Comparison of ENCODE assay signal across 16 mouse cellular contexts in the genomic region with DNA sequence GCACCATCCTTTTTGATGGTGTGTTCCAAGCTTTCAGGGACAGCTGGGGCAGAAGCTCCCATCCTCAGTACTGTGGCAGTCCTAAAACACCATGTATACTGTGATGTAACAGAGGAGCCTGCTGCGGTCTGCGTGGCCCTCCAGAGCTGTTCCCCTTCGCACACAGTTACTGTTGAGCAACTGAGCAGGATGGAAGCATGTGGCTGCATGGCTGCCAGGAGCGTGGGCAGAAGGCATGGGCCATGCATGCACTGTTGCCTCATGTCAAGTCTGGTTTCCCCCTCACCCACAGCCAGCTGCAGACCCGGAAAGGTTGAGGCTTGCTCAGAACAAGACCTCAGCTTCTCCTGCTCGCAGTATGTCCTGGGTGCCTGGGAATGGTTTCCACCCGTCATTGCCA. TPM values are rescaled to one million over a fixed set of nuclear protein-coding genes. Genes with fewer than 3 reads are reported as not detected.
DNase-seq lines count a peak whose midpoint lies in the region; ATAC-seq and TF ChIP-seq lines count a peak whose summit lies in the region.
"Had no signal": no experiment of that assay in that cellular context is flagged by ENCODE, and none has a peak within 500 bp of the region (broad histone marks: within the 10 kb centered on the region; RNA-seq: fewer than 3 reads in every experiment).

No protein-coding gene starts in this region.

- no peaks in the 10 kb centered on the region for H3K36me3 ChIP-seq in midbrain, embryonic 15.5 days (replicated peaks)
- H3K36me3 ChIP-seq in heart, embryonic 12.5 days = no peaks in the 10 kb centered on the region
- H3K36me3 ChIP-seq: heart, embryonic 15.5 days; limb, embryonic 15.5 days; midbrain, embryonic 12.5 days had no signal

- peak; percentile 92 for ATAC-seq in granulocyte monocyte progenitor cell, adult 5-6 weeks (replicated peaks; ENCODE audit: poor library complexity, severe bottlenecking)
- no peak for ATAC-seq in midbrain, embryonic 15.5 days (replicated peaks)
- no peak for ATAC-seq in heart, embryonic 12.5 days (ENCODE audit: insufficient number of reproducible peaks, low FRiP score)
- ATAC-seq: inflammation-experienced regulatory T-cells, adult 6 months had no signal

- H3K9me3 ChIP-seq in midbrain, embryonic 15.5 days = no peaks in the 10 kb centered on the region
- no peaks in the 10 kb centered on the region for H3K9me3 ChIP-seq in heart, embryonic 12.5 days (replicated peaks)
- H3K9me3 ChIP-seq: forebrain, embryonic 12.5 days; heart, embryonic 15.5 days; limb, embryonic 15.5 days; midbrain, embryonic 12.5 days had no signal

- H3K27ac ChIP-seq in midbrain, embryonic 15.5 days = no peak overlapping the region
- H3K27ac ChIP-seq in heart, embryonic 12.5 days (ENCODE audit: poor library complexity, severe bottlenecking) = no peak overlapping the region
- H3K27ac ChIP-seq: forebrain, embryonic 12.5 days; heart, embryonic 15.5 days; limb, embryonic 15.5 days; midbrain, embryonic 12.5 days had no signal

- DNase-seq in lung, postnatal 25 days (ENCODE audit: low spot score) = peak; percentile 33
- DNase-seq in lung, adult 2 months = no peak
- DNase-seq in layer of hippocampus, postnatal 25 days (ENCODE audit: extremely low spot score in 1 of 2, low spot score in 1 of 2) = peak; percentile 20 to 22
- peak; percentile 34 for DNase-seq in right cerebral cortex, postnatal 14 days
- DNase-seq: adrenal gland, postnatal 36 days; cerebellum, adult 18-20 months; gastrocnemius, postnatal 36 days; kidney, postnatal 25 days had no signal

- 82% methylated on average over 7 of the region's 7 CpGs for WGBS in lung, adult 2 months
- 88% methylated on average over 7 of the region's 7 CpGs for WGBS in midbrain, embryonic 15.5 days
- WGBS in heart, embryonic 12.5 days = 77% methylated on average over 7 of the region's 7 CpGs

- H3K4me3 ChIP-seq in lung, adult 2 months (replicated peaks; ENCODE audit: extremely low read depth, low read depth, low read length) = no peak overlapping the region
- H3K4me3 ChIP-seq in midbrain, embryonic 15.5 days = no peak overlapping the region
- no peak overlapping the region for H3K4me3 ChIP-seq in heart, embryonic 12.5 days
- H3K4me3 ChIP-seq: forebrain, embryonic 12.5 days; heart, embryonic 15.5 days; limb, embryonic 15.5 days; midbrain, embryonic 12.5 days had no signal

- TF ChIP-seq CTCF in lung, adult 2 months (IDR thresholded peaks at IDR 0.05; ENCODE audit: insufficient read depth, low read length) = no peak

- H3K9ac ChIP-seq in midbrain, embryonic 15.5 days = no peak overlapping the region
- H3K9ac ChIP-seq in heart, embryonic 12.5 days = no peak overlapping the region
- H3K9ac ChIP-seq: forebrain, embryonic 12.5 days; heart, embryonic 15.5 days; limb, embryonic 15.5 days; midbrain, embryonic 12.5 days had no signal

- H3K4me1 ChIP-seq in lung, adult 2 months (ENCODE audit: control insufficient read depth, insufficient read depth, low read length) = no peaks in the 10 kb centered on the region
- peaks cover 5% of the 10 kb centered on the region; the same call in 1 of the 2 replicates for H3K4me1 ChIP-seq in midbrain, embryonic 15.5 days
- no peaks in the 10 kb centered on the region for H3K4me1 ChIP-seq in heart, embryonic 12.5 days (replicated peaks)
- H3K4me1 ChIP-seq: forebrain, embryonic 12.5 days; limb, embryonic 15.5 days; midbrain, embryonic 12.5 days had no signal

- H3K4me2 ChIP-seq in midbrain, embryonic 15.5 days = no peak overlapping the region
- H3K4me2 ChIP-seq in heart, embryonic 12.5 days = no peak overlapping the region
- H3K4me2 ChIP-seq: forebrain, embryonic 12.5 days; heart, embryonic 15.5 days; limb, embryonic 15.5 days; midbrain, embryonic 12.5 days had no signal

- H3K27me3 ChIP-seq in midbrain, embryonic 15.5 days (replicated peaks) = no peaks in the 10 kb centered on the region
- no peaks in the 10 kb centered on the region for H3K27me3 ChIP-seq in heart, embryonic 12.5 days (replicated peaks)
- H3K27me3 ChIP-seq: forebrain, embryonic 12.5 days; heart, embryonic 15.5 days; limb, embryonic 15.5 days; midbrain, embryonic 12.5 days had no signal

- no peak for TF ChIP-seq POLR2A in lung, adult 2 months (IDR thresholded peaks at IDR 0.05; ENCODE audit: borderline replicate concordance, extremely low read depth, low read depth, low read length)

RNA-seq across cellular contexts. Expression of gene Oscp1, which starts 6.9 kb away (rescaled TPM):
- polyA plus RNA-seq in lung, adult 2 months (2012; rRNA removed) = 2.8 and 4.5 TPM in 2 replicates
- 4.6 and 12.2 TPM in 2 replicates for total RNA-seq in granulocyte monocyte progenitor cell, adult 5-6 weeks (2014; fragmentation: Nextera tagmentation)
- total RNA-seq in granulocyte monocyte progenitor cell, adult 5-6 weeks (2017) = 4.4 and 20.5 TPM in 2 replicates
- 10 to 100 TPM; 47.4 to 49.7 TPM for total RNA-seq in layer of hippocampus, postnatal 25 days (2021)
- 43.7 and 47.7 TPM in 2 replicates for polyA plus RNA-seq in midbrain, embryonic 15.5 days (2015; fragmentation: Nextera tagmentation; extraction: Ambion mirVana)
- polyA plus RNA-seq in heart, embryonic 12.5 days (2016; fragmentation: Nextera tagmentation; extraction: Ambion mirVana) = 5.9 and 7.7 TPM in 2 replicates

RNA-seq across cellular contexts. Expression of gene Mrps15, which starts 18.5 kb away (rescaled TPM):
- polyA plus RNA-seq in lung, adult 2 months (2012; rRNA removed) = 48.6 and 49.8 TPM in 2 replicates
- total RNA-seq in granulocyte monocyte progenitor cell, adult 5-6 weeks (2014; fragmentation: Nextera tagmentation) = 135 and 152 TPM in 2 replicates
- 64.2 and 89.9 TPM in 2 replicates for total RNA-seq in granulocyte monocyte progenitor cell, adult 5-6 weeks (2017)
- 10 to 100 TPM; 44.7 to 49.7 TPM for total RNA-seq in layer of hippocampus, postnatal 25 days (2021)
- polyA plus RNA-seq in midbrain, embryonic 15.5 days (2015; fragmentation: Nextera tagmentation; extraction: Ambion mirVana) = 130 and 131 TPM in 2 replicates
- 142 and 146 TPM in 2 replicates for polyA plus RNA-seq in heart, embryonic 12.5 days (2016; fragmentation: Nextera tagmentation; extraction: Ambion mirVana)

RNA-seq across cellular contexts. Expression of gene Lsm10, which starts 31.2 kb away (rescaled TPM):
- 30.2 and 34.8 TPM in 2 replicates for polyA plus RNA-seq in lung, adult 2 months (2012; rRNA removed)
- 14.2 and 23.0 TPM in 2 replicates for total RNA-seq in granulocyte monocyte progenitor cell, adult 5-6 weeks (2014; fragmentation: Nextera tagmentation)
- total RNA-seq in granulocyte monocyte progenitor cell, adult 5-6 weeks (2017) = 10.9 and 12.5 TPM in 2 replicates
- total RNA-seq in layer of hippocampus, postnatal 25 days (2021) = 10 to 100 TPM; 14.7 to 17.6 TPM
- polyA plus RNA-seq in midbrain, embryonic 15.5 days (2015; fragmentation: Nextera tagmentation; extraction: Ambion mirVana) = 48.7 and 53.0 TPM in 2 replicates
- 36.3 and 41.2 TPM in 2 replicates for polyA plus RNA-seq in heart, embryonic 12.5 days (2016; fragmentation: Nextera tagmentation; extraction: Ambion mirVana)

RNA-seq across cellular contexts. Expression of gene Stk40, which starts 38.5 kb away (rescaled TPM):
- 38.0 and 41.1 TPM in 2 replicates for polyA plus RNA-seq in lung, adult 2 months (2012; rRNA removed)
- total RNA-seq in granulocyte monocyte progenitor cell, adult 5-6 weeks (2014; fragmentation: Nextera tagmentation) = 5.9 and 6.3 TPM in 2 replicates
- total RNA-seq in granulocyte monocyte progenitor cell, adult 5-6 weeks (2017) = 2.9 and 3.6 TPM in 2 replicates
- 10 to 100 TPM; 23.7 to 26.1 TPM for total RNA-seq in layer of hippocampus, postnatal 25 days (2021)
- polyA plus RNA-seq in midbrain, embryonic 15.5 days (2015; fragmentation: Nextera tagmentation; extraction: Ambion mirVana) = 34.4 and 35.2 TPM in 2 replicates
- polyA plus RNA-seq in heart, embryonic 12.5 days (2016; fragmentation: Nextera tagmentation; extraction: Ambion mirVana) = 35.0 and 35.2 TPM in 2 replicates

RNA-seq across cellular contexts. Expression of gene Csf3r, which starts 40.9 kb away (rescaled TPM):
- polyA plus RNA-seq in lung, adult 2 months (2012; rRNA removed) = 20.9 and 39.2 TPM in 2 replicates
- total RNA-seq in granulocyte monocyte progenitor cell, adult 5-6 weeks (2014; fragmentation: Nextera tagmentation) = 111 and 141 TPM in 2 replicates
- total RNA-seq in granulocyte monocyte progenitor cell, adult 5-6 weeks (2017) = 81.6 and 90.2 TPM in 2 replicates
- 1 to 10 TPM; 5.2 to 7.1 TPM for total RNA-seq in layer of hippocampus, postnatal 25 days (2021)
- 0.60 and 0.74 TPM in 2 replicates for polyA plus RNA-seq in midbrain, embryonic 15.5 days (2015; fragmentation: Nextera tagmentation; extraction: Ambion mirVana)
- 0.15 and 0.30 TPM in 2 replicates for polyA plus RNA-seq in heart, embryonic 12.5 days (2016; fragmentation: Nextera tagmentation; extraction: Ambion mirVana)
